Mouse (Mus musculus) thymus, adult 2 months (tissue): Measurements from ENCODE around the gene Ttyh1. TPM values are rescaled to one million over a fixed set of nuclear protein-coding genes. Genes with fewer than 3 reads are reported as not detected.

Source experiments
- DNase-seq: peaks from one replicate; pipeline ENCODE4 v3.0.0; 2021
- H3K27ac ChIP-seq: fragments of 200-500 bp; 2 replicates; pipeline ENCODE4 v1.5.1; 2012; ENCODE audit warnings: low read length, control low read depth; ENCODE audit not compliant: control insufficient read depth, insufficient read depth
- H3K27me3 ChIP-seq: fragments of 200-500 bp; 2 replicates; pipeline ENCODE4 v1.6.1; 2012; ENCODE audit warnings: mild to moderate bottlenecking, low read length, moderate library complexity, mixed read lengths; ENCODE audit not compliant: control insufficient read depth, insufficient read depth
- H3K36me3 ChIP-seq: fragments of 200-500 bp; 2 replicates; pipeline ENCODE4 v1.6.1; 2012; ENCODE audit warnings: mild to moderate bottlenecking, low read length, moderate library complexity; ENCODE audit not compliant: control insufficient read depth, insufficient read depth
- H3K4me1 ChIP-seq: fragments of 200-500 bp; replicated peaks from 2 replicates; pipeline ENCODE4 v1.6.1; 2012; ENCODE audit warnings: low read length; ENCODE audit not compliant: control insufficient read depth, insufficient read depth
- H3K4me3 ChIP-seq: fragments of 200-500 bp; 2 replicates; pipeline ENCODE4 v1.5.1; 2012; ENCODE audit warnings: mild to moderate bottlenecking, low read length, control low read depth, moderate library complexity; ENCODE audit not compliant: control insufficient read depth, insufficient read depth
- CTCF ChIP-seq: fragments of 200-500 bp; IDR thresholded peaks from 2 replicates; pipeline ENCODE4 v1.5.1; 2012; ENCODE audit warnings: mild to moderate bottlenecking, control low read depth, low read length, moderate library complexity, borderline replicate concordance; ENCODE audit not compliant: control insufficient read depth, poor library complexity, insufficient read depth; ENCODE audit errors: extremely low read depth
- POLR2A ChIP-seq: fragments of 200-500 bp; IDR thresholded peaks from 2 replicates; pipeline ENCODE4 v1.6.1; 2012; ENCODE audit warnings: mild to moderate bottlenecking, low read length, control low read depth, moderate library complexity; ENCODE audit not compliant: control insufficient read depth, poor library complexity, insufficient read depth; ENCODE audit errors: extremely low read depth
- WGBS: fragments of 180-500 bp; shearing (Covaris S2); methylation state at CpG from one replicate; pipeline ENCODE4 v1.1.7; 2018; 5-methylcytosine and 5-hydroxymethylcytosine counted together
- polyA plus RNA-seq: library from polyadenylated mRNA; depleted of rRNA; stranded (reverse); fragments of >200 nt; gene quantifications from 2 replicates; pipeline ENCODE4 v1.2.3, GENCODE M21; 2012

Ttyh1 gene
- polyA plus RNA-seq, 1 experiment: 1.8 TPM

GRCm38 (mm10) chr7:4126992-4127785 is 8.0 kb downstream of the Ttyh1 start:
- 95% methylated on average over 11 of the region's 11 CpGs for WGBS
- peaks cover 6% of the 10 kb centered on the region for H3K4me1 ChIP-seq
- TF ChIP-seq CTCF: no peak
- no peak for TF ChIP-seq POLR2A

GRCm38 (mm10) chr7:4127894-4128293 is 8.7 kb downstream of the Ttyh1 start:
- 96% methylated on average over 4 of the region's 4 CpGs for WGBS
- H3K4me3 ChIP-seq: no peak overlapping the region
- no peaks in the 10 kb centered on the region for H3K27me3 ChIP-seq
- H3K27ac ChIP-seq: no peak overlapping the region
- H3K4me1 ChIP-seq: peaks cover 6% of the 10 kb centered on the region
- no peaks in the 10 kb centered on the region for H3K36me3 ChIP-seq
- DNase-seq: no peak
- TF ChIP-seq POLR2A: no peak
- no peak for TF ChIP-seq CTCF

More at GRCm38 (mm10) chr7:4126992-4127785, 8.0 kb downstream of the Ttyh1 start:
- H3K36me3 ChIP-seq: no peaks in the 10 kb centered on the region
- H3K27me3 ChIP-seq: no peaks in the 10 kb centered on the region
- H3K27ac ChIP-seq: no peak overlapping the region
- DNase-seq: no peak
- H3K4me3 ChIP-seq: no peak overlapping the region

- WGBS: 85% methylated on average over 6 of the region's 6 CpGs
- no peak for DNase-seq
- H3K27me3 ChIP-seq: no peaks in the 10 kb centered on the region
- H3K4me1 ChIP-seq: peaks cover 6% of the 10 kb centered on the region
- TF ChIP-seq CTCF (no peak), POLR2A (no peak)
- H3K4me3 ChIP-seq: no peak overlapping the region
- H3K36me3 ChIP-seq: no peaks in the 10 kb centered on the region
- no peak overlapping the region for H3K27ac ChIP-seq
These were observed 9.7 kb downstream of the Ttyh1 start for GRCm38 (mm10) chr7:4128860-4129259.

- DNase-seq: peak; percentile 81
- H3K4me1 ChIP-seq: no peaks in the 10 kb centered on the region
These were observed 11.7 kb downstream of the Ttyh1 start for GRCm38 (mm10) chr7:4130686-4131452.

GRCm38 (mm10) chr7:4131964-4132363 is 12.8 kb downstream of the Ttyh1 start:
- Histone ChIP-seq H3K4me3 (no peak overlapping the region), H3K36me3 (no peaks in the 10 kb centered on the region), H3K27ac (no peak overlapping the region), H3K27me3 (no peaks in the 10 kb centered on the region), H3K4me1 (peaks cover 2% of the 10 kb centered on the region)
- TF ChIP-seq CTCF (no peak), POLR2A (no peak)
- DNase-seq: no peak
- WGBS: 96% methylated on average over 8 of the region's 8 CpGs

More at GRCm38 (mm10) chr7:4130686-4131452, 11.7 kb downstream of the Ttyh1 start:
- no peaks in the 10 kb centered on the region for H3K36me3 ChIP-seq
- no peak overlapping the region for H3K4me3 ChIP-seq
- no peak overlapping the region for H3K27ac ChIP-seq
- H3K27me3 ChIP-seq: no peaks in the 10 kb centered on the region
- peak; percentile 69; the same call in 1 of the 2 replicates for TF ChIP-seq CTCF
- TF ChIP-seq POLR2A: no peak
- WGBS: 54% methylated on average over 13 of the region's 13 CpGs

- no peak for DNase-seq
- Histone ChIP-seq H3K4me1 (peaks cover 3% of the 10 kb centered on the region), H3K4me3 (no peak overlapping the region), H3K27ac (no peak overlapping the region), H3K27me3 (no peaks in the 10 kb centered on the region), H3K36me3 (no peaks in the 10 kb centered on the region)
- TF ChIP-seq CTCF: no peak
- no peak for TF ChIP-seq POLR2A
- 95% methylated on average over 3 of the region's 3 CpGs for WGBS
These were observed 13.4 kb downstream of the Ttyh1 start for GRCm38 (mm10) chr7:4132581-4132980.
